Mouse (Mus musculus): ENCODE data around the gene Tcap.
A peak's percentile ranks its signal among the peaks of the same experiment; 100 is the strongest.

Gene Tcap

DNA sequence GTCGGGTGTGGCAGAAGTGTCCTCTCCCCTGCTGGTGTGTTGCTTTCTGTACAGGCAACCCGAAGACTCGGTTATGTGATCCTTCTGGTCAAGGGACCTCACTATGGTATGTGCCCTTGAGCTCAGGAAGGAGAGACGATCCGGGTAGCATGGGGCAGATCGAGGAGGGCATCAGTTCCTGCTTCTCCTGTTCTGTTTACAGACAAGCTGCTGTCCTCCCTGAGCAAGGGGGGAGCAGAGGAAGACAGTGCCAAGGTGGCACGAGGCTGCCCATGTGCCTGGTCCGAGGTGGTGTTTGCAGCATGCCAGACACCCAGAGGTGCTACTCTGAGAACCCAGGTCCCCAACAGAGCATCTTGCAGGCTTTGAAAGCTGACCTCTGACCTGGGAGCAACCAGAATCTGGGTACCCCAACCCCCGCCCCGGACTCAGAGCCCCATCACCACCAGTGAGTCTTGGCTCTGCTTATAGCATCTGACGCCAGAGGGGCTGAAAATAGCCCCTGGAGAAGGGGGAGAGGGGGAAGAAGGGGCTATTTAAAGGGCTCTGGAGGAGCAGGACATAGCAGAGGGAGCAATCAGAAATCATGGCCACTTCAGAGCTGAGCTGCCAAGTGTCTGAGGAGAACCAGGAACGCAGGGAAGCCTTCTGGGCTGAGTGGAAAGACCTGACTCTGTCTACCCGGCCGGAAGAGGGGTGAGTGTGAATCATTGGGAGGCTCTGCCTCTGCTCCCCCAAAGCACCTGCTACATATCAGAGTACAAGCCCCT is at the start of gene Tcap:
Tcap (plus strand) TSS at position 551 of the 770 bp plus-strand sequence.
- DNase-seq (ENCODE audit: low spot score) = no peak

DNA sequence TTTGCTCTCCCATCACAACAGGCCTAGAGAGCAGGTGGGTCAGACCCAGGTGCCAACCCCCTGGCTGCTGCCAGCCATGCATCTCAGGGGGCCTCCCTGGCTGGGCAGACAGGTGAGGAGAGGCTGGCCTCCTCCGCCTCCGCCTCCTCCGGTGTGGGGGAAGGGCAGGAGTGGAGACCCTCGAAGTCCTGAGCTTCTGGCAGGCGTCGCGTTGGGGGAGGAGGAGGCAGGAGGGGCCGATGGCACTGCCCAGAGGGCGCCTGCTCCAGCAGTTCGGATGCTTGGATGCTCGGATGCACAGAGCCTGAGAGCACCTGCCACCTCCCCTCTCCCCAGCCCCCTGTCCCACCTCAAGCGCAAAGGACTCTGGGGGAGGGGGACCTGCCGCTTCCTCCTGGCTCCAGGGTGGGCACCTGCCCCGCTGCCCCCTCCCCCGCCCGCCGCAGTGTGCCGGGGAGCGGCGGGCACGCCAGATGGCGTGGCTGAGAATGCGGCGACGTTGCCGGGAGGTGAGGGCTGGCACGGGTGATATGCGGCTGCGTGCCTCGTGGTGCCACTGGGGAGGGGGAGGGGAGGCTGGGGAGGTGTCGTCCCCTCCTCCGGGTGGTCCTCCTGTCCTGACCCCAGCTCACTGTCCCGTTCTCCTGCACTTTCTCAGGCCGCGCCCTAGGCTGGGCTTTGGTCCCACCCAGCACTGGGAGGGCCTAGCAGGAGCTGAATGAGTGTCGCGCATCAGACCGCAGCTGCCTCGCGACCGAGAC is 49.5 kb upstream of the Tcap start:
- DNase-seq (ENCODE audit: low spot score) = no peak

DNA sequence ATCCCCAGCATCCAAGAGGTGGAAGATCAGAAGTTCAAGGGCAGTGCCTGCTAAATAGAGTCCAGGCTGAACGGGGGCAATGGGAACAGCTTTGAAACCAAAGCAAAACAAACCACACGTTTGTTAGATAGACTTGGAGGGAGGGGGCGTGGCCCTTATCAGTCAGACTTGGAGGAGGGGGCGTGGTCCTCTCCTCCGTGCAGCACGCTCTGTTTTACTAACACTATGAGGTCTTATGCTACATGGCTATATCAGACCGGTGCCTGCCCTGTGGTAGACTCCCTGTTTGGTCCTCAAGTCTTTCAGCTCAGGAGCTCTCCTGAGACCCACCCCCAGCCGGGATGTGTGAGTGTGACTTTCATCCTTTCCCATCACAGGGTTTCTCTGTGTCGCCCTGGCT is 48.4 kb upstream of the Tcap start:
- no peak for DNase-seq (ENCODE audit: low spot score)

DNA sequence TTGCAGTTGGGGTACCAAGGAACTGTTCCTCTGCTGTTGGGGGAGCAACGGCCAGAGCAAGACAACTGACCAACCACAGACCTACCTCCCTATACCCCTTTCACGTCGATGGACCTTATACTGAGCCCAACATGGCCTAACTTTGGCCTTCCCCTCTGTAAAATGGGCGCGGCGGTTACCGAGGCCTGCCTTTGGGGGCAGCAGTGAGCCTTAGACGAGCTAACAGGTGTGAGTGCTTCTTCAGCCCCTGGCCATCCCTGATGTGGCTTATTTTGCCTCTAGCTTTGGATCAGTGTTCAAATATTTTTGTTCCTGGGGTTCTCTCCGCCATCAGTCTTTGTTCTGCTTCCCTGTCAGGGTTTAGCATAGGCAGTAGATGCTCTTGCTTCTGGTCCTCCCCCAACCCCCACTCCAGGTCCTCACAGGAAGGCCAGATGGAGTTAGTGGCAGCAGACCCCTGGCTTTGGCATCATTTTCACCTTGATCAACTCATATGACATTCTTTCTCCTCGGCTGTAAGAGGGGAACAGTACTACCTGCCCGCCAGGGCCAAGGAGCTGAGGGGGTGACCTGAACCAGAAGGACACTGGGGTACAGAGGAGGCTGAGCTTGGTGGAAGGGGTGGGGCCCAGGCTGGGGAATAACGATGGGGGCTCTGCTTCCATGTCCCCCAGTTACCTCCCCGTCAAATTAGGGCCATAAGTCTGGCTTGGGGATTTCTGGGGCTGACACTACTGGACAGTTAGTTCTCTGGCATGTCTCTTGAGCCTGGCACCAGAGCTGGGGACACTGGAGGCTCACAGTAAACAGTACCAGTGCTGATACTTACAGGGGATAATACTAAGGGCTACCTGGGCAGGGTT is 47.1 kb upstream of the Tcap start:
- DNase-seq (ENCODE audit: low spot score) = no peak

DNA sequence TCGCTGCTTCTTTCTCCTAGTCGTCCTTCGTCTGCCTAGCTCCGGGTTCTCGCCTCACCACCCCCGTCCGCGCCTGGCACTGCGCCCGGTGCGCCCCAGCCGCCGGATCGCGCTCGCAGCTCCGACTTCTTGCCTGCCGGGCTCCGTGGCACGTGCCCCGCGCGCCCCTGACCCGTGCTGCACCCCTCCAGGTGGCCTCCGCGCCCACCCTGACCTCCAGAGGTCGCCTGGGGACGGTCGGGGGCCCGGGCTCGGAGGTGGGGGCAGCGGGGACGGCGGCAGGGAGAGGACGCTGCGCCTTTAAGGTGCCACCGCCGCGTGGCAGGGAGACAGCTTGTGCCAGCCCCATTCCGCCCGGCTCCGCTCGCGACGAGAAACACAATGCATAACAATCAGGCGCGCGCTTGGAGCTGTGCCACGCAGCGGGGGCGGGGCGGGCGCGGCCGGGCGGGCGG is 45.1 kb upstream of the Tcap start:
- DNase-seq (ENCODE audit: low spot score) = no peak

DNA sequence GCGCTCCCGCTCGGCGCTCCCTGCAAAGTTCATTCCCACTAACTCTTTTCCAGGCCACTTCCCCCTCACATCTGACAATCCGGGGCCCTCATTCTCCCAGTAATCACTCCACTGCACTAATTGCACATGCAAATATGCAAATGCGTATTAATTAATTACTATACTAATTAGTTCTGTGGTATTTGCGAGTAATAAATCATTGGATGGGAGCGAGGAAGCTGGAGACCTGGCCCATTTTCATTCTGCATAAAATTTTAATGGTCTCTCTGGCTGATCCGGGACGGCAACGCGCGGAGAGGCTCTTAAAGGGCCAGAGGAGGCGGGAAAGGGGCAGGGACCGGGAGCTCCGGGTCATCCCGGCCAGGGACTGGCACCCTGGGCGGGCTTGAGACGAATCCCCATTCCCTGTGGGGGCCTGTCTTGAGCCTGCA is 44.5 kb upstream of the Tcap start:
- DNase-seq (ENCODE audit: low spot score) = no peak

DNA sequence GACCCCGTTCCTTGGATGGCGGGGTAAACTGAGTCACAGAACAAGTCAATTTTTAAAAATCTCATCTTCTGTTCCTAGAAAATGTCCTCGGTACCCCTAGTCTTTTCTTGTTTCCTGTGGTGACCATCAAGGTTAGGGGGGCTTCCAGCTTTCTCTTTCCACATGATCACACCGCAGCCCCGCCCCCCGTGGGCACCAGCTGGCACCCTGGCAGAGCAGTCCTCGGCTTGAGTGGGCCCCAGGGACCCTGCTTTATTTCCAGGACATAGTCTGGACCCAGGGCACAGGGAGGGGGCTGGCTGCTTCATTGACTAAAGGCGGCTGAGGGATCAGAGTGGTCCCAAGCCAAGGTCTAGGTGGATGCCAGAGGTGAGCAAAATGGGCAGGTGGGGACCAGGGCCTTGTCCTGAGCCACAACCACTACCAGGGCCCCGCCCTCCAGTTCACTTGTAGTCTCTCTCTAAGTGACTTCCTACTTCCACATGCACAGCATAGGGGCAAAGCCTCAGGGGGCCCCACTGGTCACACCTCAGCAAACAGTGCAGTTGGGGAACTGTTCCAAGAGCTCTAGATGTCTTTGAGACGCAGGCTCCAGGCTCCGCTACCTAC is 43.8 kb upstream of the Tcap start:
- DNase-seq (ENCODE audit: low spot score) = no peak

DNA sequence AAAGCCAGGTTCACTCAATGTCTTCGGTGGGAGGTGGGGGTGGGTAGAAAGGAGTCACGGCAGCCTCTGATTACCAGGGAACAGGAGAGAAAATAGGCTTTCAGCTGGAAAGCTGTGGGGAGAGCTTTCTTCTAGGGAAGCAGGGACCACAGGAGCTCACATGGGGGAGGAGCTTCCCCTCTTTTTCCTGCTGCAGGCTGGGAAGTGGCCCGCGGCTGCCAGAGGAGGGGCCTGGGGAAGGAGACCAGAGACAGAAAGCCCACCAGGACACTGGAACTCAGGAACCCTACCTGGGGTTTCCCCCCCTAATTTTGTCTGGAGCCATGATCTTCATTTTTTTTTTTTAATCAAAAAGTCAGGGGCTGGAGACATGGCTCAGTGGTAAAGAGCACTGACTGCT is 43.0 kb upstream of the Tcap start:
- DNase-seq (ENCODE audit: low spot score) = no peak

DNA sequence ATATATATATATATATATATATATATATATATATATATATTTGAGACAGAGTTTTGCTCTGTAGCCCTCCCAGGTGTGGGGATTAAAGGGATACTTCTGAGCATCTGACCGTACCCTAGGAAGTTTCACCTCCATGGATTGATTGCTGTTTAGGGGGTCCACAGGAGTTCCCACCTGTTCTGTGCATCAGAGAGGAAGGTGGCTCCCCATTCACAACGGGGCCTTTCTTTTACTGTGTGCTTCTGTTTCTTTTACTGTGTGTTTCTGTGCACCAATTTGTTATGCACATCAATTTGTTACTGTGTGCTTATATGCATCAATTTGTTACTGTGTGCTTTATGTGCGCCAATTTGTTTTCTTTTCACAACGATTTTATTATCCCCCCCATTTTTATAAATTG is 42.4 kb upstream of the Tcap start:
- DNase-seq (ENCODE audit: low spot score) = no peak

DNA sequence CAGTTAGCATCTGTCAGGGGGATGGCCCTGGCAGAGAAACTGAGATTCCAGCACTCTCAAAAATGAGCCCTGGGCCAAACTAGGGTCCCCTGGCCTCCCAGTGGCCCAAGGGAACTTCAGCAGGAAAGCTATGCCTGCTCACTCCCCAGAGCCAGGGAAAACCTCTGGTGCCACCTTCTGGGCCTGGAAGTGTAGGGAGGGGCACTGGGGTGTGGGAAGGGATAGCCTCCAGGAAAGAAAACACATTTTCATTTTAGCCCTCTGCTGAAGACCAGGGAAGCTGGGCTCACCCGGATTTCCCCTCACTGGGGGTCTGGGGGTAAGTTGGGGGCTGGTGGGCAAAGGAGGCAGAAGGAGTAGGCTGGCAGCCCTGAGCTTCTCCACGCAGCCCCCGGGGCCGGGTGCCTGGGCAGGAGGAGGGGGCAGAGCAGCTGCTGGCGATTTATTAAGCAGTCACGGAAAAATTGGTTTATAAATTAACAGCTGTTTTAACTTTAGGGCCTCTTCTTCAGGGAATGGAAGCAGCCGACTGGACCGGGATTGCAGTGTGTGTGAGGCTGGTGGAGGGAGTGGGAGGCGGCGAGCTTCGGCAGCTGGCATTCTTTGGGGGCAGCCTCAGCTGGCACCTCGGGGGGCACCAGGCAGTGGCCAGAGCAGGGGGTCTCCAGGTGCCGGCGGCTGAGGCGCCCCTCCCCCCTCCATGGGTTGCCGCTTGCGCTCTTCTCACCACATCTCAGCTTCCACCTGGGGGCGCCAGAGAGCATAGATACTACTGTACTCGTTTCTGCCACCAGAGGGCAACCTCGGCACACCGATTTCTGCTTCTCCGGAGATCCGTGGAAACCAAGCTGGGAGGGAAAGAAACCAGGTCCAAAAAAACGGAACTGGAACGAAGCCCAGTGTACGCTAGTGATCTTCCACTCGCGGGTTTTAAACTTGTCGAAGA is 41.3 kb upstream of the Tcap start:
- peak; percentile 99 for DNase-seq (ENCODE audit: low spot score)

DNA sequence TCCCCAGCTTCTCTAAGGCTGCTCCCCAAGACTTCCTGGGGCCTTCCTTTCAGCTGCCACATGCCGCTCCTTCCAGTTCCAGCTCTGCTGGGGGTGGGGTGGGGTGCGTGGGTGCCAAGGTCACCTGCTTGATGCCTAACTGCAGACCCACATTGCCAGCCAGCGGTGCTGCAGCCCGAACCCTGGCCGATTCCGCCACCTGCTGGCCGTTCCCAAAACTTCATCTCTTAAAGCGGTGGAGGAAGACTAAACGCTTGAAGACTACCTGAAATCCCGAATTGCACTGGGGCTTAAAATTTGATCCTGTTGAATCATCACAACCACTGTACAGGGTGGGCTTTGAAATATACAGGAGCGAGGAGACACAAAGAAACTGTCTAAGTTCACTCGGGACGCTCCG is 38.4 kb upstream of the Tcap start:
- peak; percentile 78 for DNase-seq (ENCODE audit: low spot score)

DNA sequence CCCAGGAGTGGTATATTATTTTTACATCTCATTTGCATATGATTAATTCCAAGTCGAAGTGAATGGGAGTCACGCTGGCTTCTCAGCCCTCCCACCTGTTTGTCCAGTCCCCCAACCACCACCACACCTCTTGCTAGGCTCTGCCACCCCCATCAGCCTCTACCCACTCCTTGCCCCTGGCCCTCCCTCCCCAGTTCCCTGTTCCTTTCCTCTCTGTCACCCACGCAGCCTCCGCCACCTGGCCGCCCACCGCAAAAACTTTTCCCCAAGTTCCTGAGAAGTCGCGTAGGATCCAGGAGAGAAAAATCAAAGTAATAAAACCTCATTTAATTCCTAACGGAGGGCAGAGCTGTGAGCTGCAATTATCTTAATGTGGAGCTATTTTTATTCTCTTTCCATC is 37.4 kb upstream of the Tcap start:
- DNase-seq (ENCODE audit: low spot score) = no peak

DNA sequence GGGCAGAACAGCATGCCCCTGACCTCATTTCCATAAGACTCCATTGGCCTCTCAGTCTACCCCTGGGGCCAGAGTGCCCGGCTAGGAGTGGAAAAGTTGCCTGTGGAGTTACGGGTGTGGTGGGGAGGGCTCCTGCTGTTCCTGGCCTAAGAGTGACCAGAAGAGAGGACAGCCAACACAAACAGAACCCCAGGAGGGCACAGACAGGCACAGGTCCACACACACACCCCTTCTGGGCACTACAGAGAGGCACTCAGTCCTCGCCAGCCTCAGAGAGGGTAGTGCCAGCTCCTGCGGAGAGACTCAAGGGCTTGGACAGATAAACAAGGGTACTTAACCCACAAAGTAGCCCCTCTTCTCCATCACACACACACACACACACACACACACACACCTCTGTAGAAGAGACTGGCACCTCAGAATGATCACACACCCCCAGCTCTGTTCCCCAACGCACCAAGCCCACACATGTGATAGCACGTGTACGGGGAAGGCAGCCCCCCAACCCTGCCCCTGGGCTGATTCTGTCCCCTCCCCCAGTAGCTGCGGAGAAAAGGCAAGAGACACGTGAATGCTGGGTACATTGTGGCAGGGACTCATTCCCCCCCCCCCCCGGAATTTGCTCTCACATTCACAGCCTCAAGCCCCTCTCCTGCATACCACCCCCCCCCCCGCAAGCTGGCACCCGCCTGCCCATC is 36.1 kb upstream of the Tcap start:
- no peak for DNase-seq (ENCODE audit: low spot score)

DNA sequence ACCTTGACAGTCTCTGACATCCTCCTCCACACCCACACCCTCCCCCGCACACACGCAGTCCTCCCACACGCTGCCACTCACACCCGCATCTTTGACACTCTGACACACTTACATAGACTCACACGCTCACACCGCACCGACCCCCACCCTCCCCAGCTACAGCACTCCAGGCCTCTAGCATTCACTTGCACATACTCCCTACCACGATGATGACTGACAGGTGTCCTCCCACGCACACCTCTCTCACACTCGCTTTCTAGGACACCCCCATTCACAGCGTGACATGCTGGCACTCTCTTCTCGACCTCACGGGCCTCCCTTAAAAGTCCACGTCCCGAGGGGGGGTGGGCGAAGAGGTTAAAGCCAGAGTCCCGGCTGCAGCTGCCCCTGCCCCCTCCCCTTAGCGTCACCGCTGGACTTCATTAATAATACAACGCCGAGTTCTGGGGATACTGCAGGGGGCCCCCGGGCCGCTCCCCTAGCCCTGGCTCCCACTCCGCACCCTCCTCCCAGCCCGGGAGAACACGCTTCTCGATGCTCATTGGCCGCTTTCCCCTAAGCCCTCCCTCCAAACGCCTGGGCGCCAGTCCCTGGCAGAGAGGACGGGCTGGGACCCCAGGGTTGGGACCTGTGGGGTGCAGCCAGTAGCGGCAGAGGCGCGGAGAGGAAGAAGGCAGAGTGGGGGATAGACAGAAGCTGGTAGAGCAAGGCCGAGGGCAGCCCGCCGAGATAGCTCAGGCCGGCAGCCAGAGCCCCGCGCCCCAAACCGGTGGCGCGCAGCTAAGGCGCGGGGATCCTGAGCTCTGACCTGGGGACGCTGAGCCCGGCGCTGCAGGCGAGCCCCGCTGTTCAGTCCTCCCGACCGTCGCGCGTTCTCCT is 35.3 kb upstream of the Tcap start, which contains the start of gene Ppp1r1b:
Ppp1r1b (plus strand) TSS at position 322 of the 879 bp plus-strand sequence.
- peak; percentile 42 for DNase-seq (ENCODE audit: low spot score)

DNA sequence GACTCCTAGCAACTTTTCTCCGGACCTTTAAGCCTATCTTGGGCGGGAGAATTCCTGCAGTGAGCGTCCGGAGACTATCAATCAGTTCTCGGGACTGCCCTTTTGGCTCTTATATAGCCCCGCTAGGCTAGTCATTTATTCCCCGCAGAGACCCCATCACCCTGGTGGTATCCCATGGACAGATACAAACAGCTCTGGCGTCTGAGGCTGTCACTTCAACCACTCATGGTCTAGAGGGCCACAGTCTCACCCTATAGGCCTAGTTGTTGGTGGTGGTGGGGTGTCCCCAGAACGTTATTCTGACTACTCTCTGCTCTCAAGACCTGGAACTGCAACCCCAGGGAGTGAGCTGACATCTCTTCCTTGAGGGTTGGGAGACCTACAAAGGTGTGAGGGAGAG is 34.3 kb upstream of the Tcap start:
- no peak for DNase-seq (ENCODE audit: low spot score)

DNA sequence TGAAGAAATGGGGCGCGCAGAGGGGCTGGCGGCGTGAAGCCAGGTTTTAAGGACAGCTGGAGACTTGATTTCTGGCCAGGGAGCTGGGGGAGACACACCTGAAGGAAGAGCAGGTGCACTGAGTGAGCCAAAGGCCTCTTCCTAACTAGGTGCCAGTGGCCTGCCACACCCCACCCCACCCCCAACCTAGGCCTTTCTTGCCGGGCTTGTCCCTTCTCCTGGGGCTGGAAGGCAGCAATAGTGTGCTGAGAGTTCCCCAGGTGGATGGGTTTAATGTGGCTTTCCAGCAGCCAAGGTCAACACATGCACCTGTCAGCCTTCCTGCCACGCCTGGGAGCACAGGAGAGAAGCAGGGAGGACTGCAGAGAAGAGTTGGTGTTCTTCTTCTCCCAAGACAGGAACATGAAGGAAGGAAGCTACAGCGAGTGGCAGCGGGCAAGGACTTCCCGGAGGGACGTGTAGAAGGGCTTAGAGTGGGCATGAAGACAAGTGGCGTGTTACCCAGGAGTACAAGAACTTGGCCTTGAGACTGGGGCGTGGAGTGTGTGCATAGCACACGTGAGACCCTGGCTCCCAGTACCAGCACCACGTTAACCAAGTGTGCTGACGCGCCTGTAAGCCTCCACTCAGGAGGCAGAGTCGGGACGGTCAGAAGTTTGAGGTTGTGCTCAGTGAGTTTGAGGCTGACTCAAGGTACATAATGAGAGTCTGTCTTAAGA is 31.2 kb upstream of the Tcap start:
- DNase-seq (ENCODE audit: low spot score) = no peak

DNA sequence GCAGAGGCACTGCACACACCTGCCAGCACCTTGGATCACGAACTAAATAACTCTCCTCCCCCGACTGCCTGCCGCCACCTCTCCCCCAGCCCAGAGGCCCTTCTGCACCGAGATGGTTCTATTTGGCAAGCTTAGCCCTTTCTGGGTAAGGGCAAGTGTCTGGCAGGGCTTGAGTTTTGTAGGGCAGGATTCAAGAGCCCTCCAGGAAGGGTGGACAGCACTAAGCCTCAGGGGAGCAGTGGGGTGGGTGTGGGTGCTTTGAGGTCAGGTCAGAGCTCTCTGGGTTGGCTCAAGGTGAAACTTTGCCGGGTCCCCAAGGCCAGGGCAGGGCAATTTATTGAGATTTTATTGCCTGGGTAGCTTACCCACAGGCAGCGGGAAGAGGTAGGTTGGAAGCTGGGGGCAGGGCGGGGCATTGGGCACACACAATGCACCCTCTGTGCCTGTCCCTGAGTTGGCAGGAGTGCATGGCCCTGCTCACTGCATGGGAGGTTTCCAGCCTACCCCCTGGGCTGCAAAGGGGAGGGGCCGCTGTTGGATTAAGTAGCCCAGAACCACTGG is 29.9 kb upstream of the Tcap start:
- DNase-seq (ENCODE audit: low spot score) = no peak

DNA sequence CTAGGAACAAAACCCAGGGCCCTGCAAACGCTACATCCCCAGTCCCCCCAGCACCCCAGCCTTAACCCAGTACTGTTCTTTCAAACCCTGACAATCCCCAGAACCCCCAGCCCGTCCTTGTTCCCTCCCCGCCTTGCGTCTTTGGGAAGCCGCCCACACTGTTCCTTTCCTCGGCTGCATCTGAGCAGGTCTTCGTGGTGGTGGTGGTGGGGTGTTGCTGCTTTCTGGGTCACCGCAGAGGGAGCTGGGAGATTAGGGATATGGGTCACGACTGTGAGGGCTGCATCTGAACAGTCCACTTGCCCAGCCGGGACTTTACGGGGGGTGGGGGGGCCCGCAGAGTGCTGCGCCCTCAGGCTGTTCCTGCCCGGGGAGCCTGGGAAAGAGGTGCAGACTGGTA is 29.2 kb upstream of the Tcap start:
- no peak for DNase-seq (ENCODE audit: low spot score)
